Mouse (Mus musculus) left cerebral cortex, adult 8-10 months (tissue): ENCODE data around the gene Heph. TPM values are rescaled to one million over a fixed set of nuclear protein-coding genes. Genes with fewer than 3 reads are reported as not detected.
"Not testable (repeated sequence)": the region's sequence is repeated elsewhere in the genome, so short reads cannot be mapped to it uniquely, and the experiment has no call there.

ENCODE experiments used
- DNase-seq, 2 experiments: peaks; one replicate each; pipeline ENCODE4 v3.0.0; 2022; ENCODE audit warnings: low spot score in 2 of 2
- total RNA-seq, 4 experiments: library from RNA; stranded (reverse); gene quantifications; 2 replicates each; pipeline ENCODE4 v1.2.4; 2022

Gene Heph
- total RNA-seq, result 1 to 10 TPM; 3.0 to 4.2 (median 3.4) TPM

DNA sequence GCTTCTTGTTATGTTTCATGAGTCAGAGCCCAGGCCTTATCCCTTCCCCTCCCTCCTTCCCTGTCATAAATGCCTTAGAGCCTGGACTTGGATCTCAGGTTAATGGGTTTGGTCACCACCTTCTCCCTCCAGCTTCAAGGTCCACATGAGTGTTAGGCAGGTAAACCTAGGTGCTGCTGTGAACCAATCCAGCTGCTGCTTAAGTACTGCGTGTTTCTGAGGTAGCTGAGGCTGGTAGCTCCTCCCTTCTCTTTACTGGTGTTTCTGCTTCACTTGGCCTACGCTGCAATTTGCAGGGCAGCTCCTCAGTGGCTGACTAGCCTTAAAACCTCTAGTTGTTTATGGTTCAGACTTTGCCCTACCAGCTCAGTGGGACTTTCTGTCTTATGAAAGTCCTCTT, at the start of gene Heph:
Gene Heph, plus strand, starts transcription at position 211 of the 400 bp plus-strand sequence.
- DNase-seq, result no peak

- DNase-seq, result not testable (repeated sequence)
These were observed 39.8 kb upstream of the Heph start for GRCm38 (mm10) chrX:96415351-96415750.

DNA sequence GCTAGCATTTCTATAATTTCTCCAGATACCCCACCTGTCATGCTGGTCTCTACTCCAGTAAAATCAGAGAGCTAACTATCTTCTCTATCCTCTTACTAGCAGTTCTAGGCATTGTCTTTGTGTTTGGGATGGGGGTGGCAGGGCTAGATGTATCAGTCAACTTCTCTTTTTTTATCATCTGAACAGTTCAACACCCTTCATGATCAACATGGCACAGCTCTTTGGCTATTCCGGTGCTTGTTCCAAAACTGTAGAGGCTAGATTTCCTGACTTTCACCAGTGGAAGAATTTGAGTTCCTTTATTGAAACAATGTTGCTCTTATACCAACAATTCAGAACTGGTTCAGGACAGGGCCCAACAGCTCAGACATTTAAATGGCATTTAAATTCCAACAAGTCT, 38.2 kb upstream of the Heph start:
- no peak for DNase-seq

DNA sequence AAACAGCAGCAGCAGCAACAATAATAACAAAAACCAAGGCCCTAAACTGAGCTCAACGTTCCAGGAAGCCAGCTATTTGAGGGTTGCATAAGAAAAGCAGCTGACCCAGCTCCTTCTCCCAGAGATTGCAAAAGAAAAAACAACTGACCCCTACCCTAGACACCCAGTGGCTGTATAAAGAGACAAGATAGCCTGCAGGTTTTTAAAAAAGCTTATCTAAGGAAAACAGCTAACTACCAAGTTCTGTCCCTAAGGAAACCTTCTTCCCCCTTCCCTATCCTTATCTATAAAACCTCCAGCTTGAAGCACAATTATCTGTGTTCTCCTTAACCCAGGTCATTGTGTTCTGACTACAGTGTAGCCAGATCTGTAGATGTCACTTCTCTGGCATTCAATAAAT, 37.4 kb upstream of the Heph start:
- DNase-seq, result no peak

- DNase-seq, result no peak
These were observed 35.8 kb upstream of the Heph start for GRCm38 (mm10) chrX:96419383-96419782.

GRCm38 (mm10) chrX:96456201-96456963, 1.2 kb downstream of the Heph start, which contains the start of gene Hsf3:
Gene Hsf3 (minus strand): TSS chrX:96456294.
- no peak for DNase-seq

DNA sequence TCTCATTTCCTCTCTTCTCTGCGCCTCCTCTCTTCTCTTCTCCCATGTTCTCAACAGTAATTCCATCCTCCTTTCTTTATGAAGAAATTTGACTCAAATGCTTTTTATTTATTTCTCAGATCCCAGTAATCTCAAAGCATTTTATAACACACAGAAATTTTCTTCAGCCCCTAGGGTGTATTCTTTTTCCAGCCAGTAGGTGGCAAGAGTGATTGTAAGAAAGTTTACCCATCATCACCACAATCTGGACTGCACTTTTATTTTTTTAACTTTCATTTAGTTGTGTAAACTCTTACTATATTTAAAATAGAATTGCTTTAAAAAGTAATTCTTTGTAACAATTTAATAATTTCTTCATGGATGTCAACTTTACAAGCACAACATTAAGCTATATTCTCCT, 46.4 kb downstream of the Heph start:
- no peak for DNase-seq

Other genes with a start within 250 kb of the Heph start
- not detected for gene Vsig4, start 161.9 kb upstream of the Heph start, total RNA-seq
- gene Hsf3, start 935 bp downstream of the Heph start, total RNA-seq, result under 1 TPM in 1 of 4 experiments, not detected in 3; 0.23 TPM